Mouse (Mus musculus) CD4-positive naive resting alpha-beta T cell, adult 57 days (primary cell): ENCODE results near the gene 2810021J22Rik. TPM values are rescaled to one million over a fixed set of nuclear protein-coding genes. Genes with fewer than 3 reads are reported as not detected.

Experiments
- total RNA-seq: library from RNA; stranded (reverse); gene quantifications from one replicate; pipeline ENCODE4 v1.2.4, GENCODE M21; 2023

The 2810021J22Rik gene
- total RNA-seq: 15.7 TPM

GRCm38 (mm10) chr11:58867039-58867953 lies at the start of gene 2810021J22Rik:
Gene 2810021J22Rik, plus strand, starts transcription at chr11:58867216.

GRCm38 (mm10) chr11:58828937-58829336 lies 38.1 kb upstream of the 2810021J22Rik start, which contains the start of gene Olfr312:
Gene Olfr312, plus strand, starts transcription at chr11:58829237.

GRCm38 (mm10) chr11:58838951-58839350 lies 28.1 kb upstream of the 2810021J22Rik start, which contains the start of gene Olfr311:
Gene Olfr311, plus strand, starts transcription at chr11:58839251.

GRCm38 (mm10) chr11:58846919-58847461 lies 20.0 kb upstream of the 2810021J22Rik start, which contains the start of gene Gm12258:
Gene Gm12258, plus strand, starts transcription at chr11:58847158.

GRCm38 (mm10) chr11:58903511-58904409 lies 36.7 kb downstream of the 2810021J22Rik start, which contains the start of gene Zfp39:
Gene Zfp39, minus strand, starts transcription at chr11:58904225.

GRCm38 (mm10) chr11:58917745-58918366 lies 50.8 kb downstream of the 2810021J22Rik start, which contains the start of gene Btnl10:
Gene Btnl10, plus strand, starts transcription at chr11:58917908.

Other genes starting within 250 kb of the 2810021J22Rik start
- not detected for gene Olfr323, start 236.7 kb upstream of the 2810021J22Rik start, total RNA-seq
- not detected for gene Trim58, start 226.8 kb upstream of the 2810021J22Rik start, total RNA-seq
- not detected for gene Olfr322, start 208.4 kb upstream of the 2810021J22Rik start, total RNA-seq
- gene Olfr320, start 186.1 kb upstream of the 2810021J22Rik start, total RNA-seq: not detected
- not detected for gene Olfr319, start 168.1 kb upstream of the 2810021J22Rik start, total RNA-seq
- gene Olfr318, start 143.2 kb upstream of the 2810021J22Rik start, total RNA-seq: 0.47 TPM
- gene Olfr317, start 128.0 kb upstream of the 2810021J22Rik start, total RNA-seq: not detected
- not detected for gene Olfr316, start 114.5 kb upstream of the 2810021J22Rik start, total RNA-seq
- not detected for gene Olfr315, start 94.0 kb upstream of the 2810021J22Rik start, total RNA-seq
- gene Olfr314, start 84.3 kb upstream of the 2810021J22Rik start, total RNA-seq: not detected
- not detected for gene Fam183b, start 65.3 kb upstream of the 2810021J22Rik start, total RNA-seq
- gene Olfr313, start 52.2 kb upstream of the 2810021J22Rik start, total RNA-seq: not detected
- not detected for gene Olfr312, start 38.0 kb upstream of the 2810021J22Rik start, total RNA-seq
- not detected for gene Olfr311, start 28.0 kb upstream of the 2810021J22Rik start, total RNA-seq
- gene Gm12258, start 20.1 kb upstream of the 2810021J22Rik start, total RNA-seq: 9.9 TPM
- gene Zfp39, start 37.0 kb downstream of the 2810021J22Rik start, total RNA-seq: 9.7 TPM
- not detected for gene Btnl10, start 50.7 kb downstream of the 2810021J22Rik start, total RNA-seq
- 114 TPM for gene Rnf187, start 71.7 kb downstream of the 2810021J22Rik start, total RNA-seq
- 18.7 TPM for gene Hist3h2ba, start 81.7 kb downstream of the 2810021J22Rik start, total RNA-seq
- 45.9 TPM for gene Hist3h2a, start 87.5 kb downstream of the 2810021J22Rik start, total RNA-seq
- 0.33 TPM for gene Trim17, start 87.5 kb downstream of the 2810021J22Rik start, total RNA-seq
- gene Trim11, start 110.9 kb downstream of the 2810021J22Rik start, total RNA-seq: 68.5 TPM